Mouse (Mus musculus) brain, embryonic 18.5 days (tissue): ENCODE data around the gene Casp7.

Source experiments
- DNase-seq: peaks from one replicate; pipeline ENCODE4 v3.0.0-alpha.2; 2012; ENCODE audit warnings: low read depth, low spot score

Gene Casp7

GRCm38 (mm10) chr19:56424606-56425395, 27.9 kb downstream of the Casp7 start:
- no peak for DNase-seq

- no peak for DNase-seq
These were observed 28.6 kb downstream of the Casp7 start for GRCm38 (mm10) chr19:56425492-56425891.

GRCm38 (mm10) chr19:56430369-56430768, 33.4 kb downstream of the Casp7 start:
- DNase-seq: no peak

GRCm38 (mm10) chr19:56432706-56433105, 35.8 kb downstream of the Casp7 start:
- DNase-seq: no peak

GRCm38 (mm10) chr19:56433581-56433980, 36.7 kb downstream of the Casp7 start:
- DNase-seq: no peak

- no peak for DNase-seq
These were observed 39.5 kb downstream of the Casp7 start for GRCm38 (mm10) chr19:56436380-56436779.

GRCm38 (mm10) chr19:56438357-56439071, 41.6 kb downstream of the Casp7 start:
- no peak for DNase-seq

- DNase-seq: no peak
These were observed 42.1 kb downstream of the Casp7 start for GRCm38 (mm10) chr19:56439072-56439434.

- DNase-seq: no peak
These were observed 46.5 kb downstream of the Casp7 start for GRCm38 (mm10) chr19:56443445-56443844.

GRCm38 (mm10) chr19:56448784-56449183, 51.9 kb downstream of the Casp7 start:
- no peak for DNase-seq

GRCm38 (mm10) chr19:56449537-56449936, 52.6 kb downstream of the Casp7 start:
- DNase-seq: no peak

GRCm38 (mm10) chr19:56450892-56451291, 54.0 kb downstream of the Casp7 start:
- DNase-seq: no peak

GRCm38 (mm10) chr19:56451867-56452266, 54.9 kb downstream of the Casp7 start:
- no peak for DNase-seq

GRCm38 (mm10) chr19:56452421-56452820, 55.5 kb downstream of the Casp7 start:
- DNase-seq: no peak

GRCm38 (mm10) chr19:56454862-56455261, 57.9 kb downstream of the Casp7 start:
- no peak for DNase-seq

GRCm38 (mm10) chr19:56455369-56455768, 58.4 kb downstream of the Casp7 start:
- no peak for DNase-seq

- DNase-seq: no peak
These were observed 60.6 kb downstream of the Casp7 start for GRCm38 (mm10) chr19:56457569-56457968.

- no peak for DNase-seq
These were observed 62.5 kb downstream of the Casp7 start for GRCm38 (mm10) chr19:56459154-56460050.

GRCm38 (mm10) chr19:56460241-56460640, 63.3 kb downstream of the Casp7 start:
- no peak for DNase-seq

- no peak for DNase-seq
These were observed 64.7 kb downstream of the Casp7 start, which contains the start of gene Plekhs1 for GRCm38 (mm10) chr19:56461522-56462101. Gene Plekhs1 (plus strand): TSS chr19:56461640.

GRCm38 (mm10) chr19:56462786-56463185, 65.9 kb downstream of the Casp7 start:
- no peak for DNase-seq

- no peak for DNase-seq
These were observed 69.6 kb downstream of the Casp7 start for GRCm38 (mm10) chr19:56466486-56466885.
